Mouse (Mus musculus) bone marrow macrophage, adult 2 months (primary cell): ENCODE measurements around the gene Cntnap5c. TPM values are rescaled to one million over a fixed set of nuclear protein-coding genes. Genes with fewer than 3 reads are reported as not detected.

Source experiments
- H3K27ac ChIP-seq: 2 replicates; pipeline ENCODE4 v1.5.1; 2012; ENCODE audit warnings: low read depth, low read length; ENCODE audit not compliant: insufficient read depth
- H3K4me1 ChIP-seq: 2 replicates; pipeline ENCODE4 v1.6.1; 2012; ENCODE audit warnings: low read length; ENCODE audit not compliant: control insufficient read depth, insufficient read depth
- H3K4me3 ChIP-seq: 2 replicates; pipeline ENCODE4 v1.5.1; 2012; ENCODE audit warnings: mild to moderate bottlenecking, low read length, moderate library complexity; ENCODE audit not compliant: insufficient read depth
- CTCF ChIP-seq: IDR thresholded peaks from 2 replicates; pipeline ENCODE4 v1.5.1; 2012; ENCODE audit warnings: low read depth, mild to moderate bottlenecking, low read length, moderate library complexity
- POLR2A ChIP-seq: IDR thresholded peaks from 2 replicates; pipeline ENCODE4 v1.6.1; 2012; ENCODE audit warnings: mild to moderate bottlenecking, low read depth, low read length, borderline replicate concordance
- polyA plus RNA-seq: library from polyadenylated mRNA; stranded (reverse); fragments of >200 nt; gene quantifications from 2 replicates; pipeline ENCODE4 v1.2.4, GENCODE M21; 2012; ENCODE audit not compliant: missing spikeins, insufficient read depth, insufficient read length

The Cntnap5c gene
- polyA plus RNA-seq, 1 experiment = not detected

- H3K4me3 ChIP-seq = no peak overlapping the region
- H3K4me1 ChIP-seq = no peaks in the 10 kb centered on the region
- no peak overlapping the region for H3K27ac ChIP-seq
- TF ChIP-seq CTCF (no peak), POLR2A (no peak)
Measured at GRCm38 (mm10) chr17:58201148-58201547, 431.8 kb downstream of the Cntnap5c start.

- TF ChIP-seq CTCF = no peak
- TF ChIP-seq POLR2A = no peak
- H3K4me3 ChIP-seq = no peak overlapping the region
- H3K4me1 ChIP-seq = no peaks in the 10 kb centered on the region
- no peak overlapping the region for H3K27ac ChIP-seq
Measured at GRCm38 (mm10) chr17:58268058-58268457, 498.7 kb downstream of the Cntnap5c start.

GRCm38 (mm10) chr17:58351310-58351709, 581.9 kb downstream of the Cntnap5c start:
- Histone ChIP-seq H3K4me3 (no peak overlapping the region), H3K4me1 (no peaks in the 10 kb centered on the region), H3K27ac (no peak overlapping the region)
- TF ChIP-seq CTCF (no peak), POLR2A (no peak)

- H3K4me3 ChIP-seq = no peak overlapping the region
- TF ChIP-seq POLR2A (no peak), CTCF (no peak)
- H3K4me1 ChIP-seq = no peaks in the 10 kb centered on the region
- H3K27ac ChIP-seq = no peak overlapping the region
Measured at GRCm38 (mm10) chr17:58356224-58356623, 586.9 kb downstream of the Cntnap5c start.

GRCm38 (mm10) chr17:58363582-58364267, 594.4 kb downstream of the Cntnap5c start:
- Histone ChIP-seq H3K27ac (no peak overlapping the region), H3K4me1 (no peaks in the 10 kb centered on the region), H3K4me3 (no peak overlapping the region)
- TF ChIP-seq CTCF (no peak), POLR2A (no peak)

- Histone ChIP-seq H3K27ac (no peak overlapping the region), H3K4me3 (no peak overlapping the region), H3K4me1 (no peaks in the 10 kb centered on the region)
- TF ChIP-seq CTCF (no peak), POLR2A (no peak)
Measured at GRCm38 (mm10) chr17:58370089-58370488, 600.7 kb downstream of the Cntnap5c start.

GRCm38 (mm10) chr17:58407769-58408168, 638.4 kb downstream of the Cntnap5c start:
- Histone ChIP-seq H3K4me3 (no peak overlapping the region), H3K27ac (no peak overlapping the region), H3K4me1 (no peaks in the 10 kb centered on the region)
- TF ChIP-seq POLR2A = no peak
- TF ChIP-seq CTCF = no peak

- no peak for TF ChIP-seq CTCF
- TF ChIP-seq POLR2A = no peak
- Histone ChIP-seq H3K4me1 (no peaks in the 10 kb centered on the region), H3K4me3 (no peak overlapping the region), H3K27ac (no peak overlapping the region)
Measured at GRCm38 (mm10) chr17:58408756-58409155, 639.4 kb downstream of the Cntnap5c start.

- Histone ChIP-seq H3K27ac (no peak overlapping the region), H3K4me1 (no peaks in the 10 kb centered on the region), H3K4me3 (no peak overlapping the region)
- TF ChIP-seq POLR2A (no peak), CTCF (no peak)
Measured at GRCm38 (mm10) chr17:58437443-58437842, 668.1 kb downstream of the Cntnap5c start.

Other genes starting within 250 kb of the Cntnap5c start
- not detected in 2 replicates for gene Vmn2r120, start 224.1 kb upstream of the Cntnap5c start, polyA plus RNA-seq
- not detected in 2 replicates for gene Gm21834, start 27.4 kb upstream of the Cntnap5c start, polyA plus RNA-seq